Mouse (Mus musculus): ENCODE results near the gene Cntnap4.
A peak's percentile ranks its signal among the peaks of the same experiment; 100 is the strongest.

Gene Cntnap4

GRCm38 (mm10) chr8:112569471-112570141 is at the start of gene Cntnap4:
Gene Cntnap4 (plus strand): TSS chr8:112570043.
- DNase-seq (ENCODE audit: low read depth, low spot score) = peak; percentile 72

- no peak for DNase-seq (ENCODE audit: low read depth, low spot score)
Measured at GRCm38 (mm10) chr8:112557376-112557775, 12.5 kb upstream of the Cntnap4 start.

GRCm38 (mm10) chr8:112570541-112570940 is 698 bp downstream of the Cntnap4 start:
- no peak for DNase-seq (ENCODE audit: low read depth, low spot score)

- DNase-seq (ENCODE audit: low read depth, low spot score) = peak; percentile 67
Measured at GRCm38 (mm10) chr8:112571337-112571904, 1.6 kb downstream of the Cntnap4 start.

GRCm38 (mm10) chr8:112581473-112581872 is 11.6 kb downstream of the Cntnap4 start:
- no peak for DNase-seq (ENCODE audit: low read depth, low spot score)

- no peak for DNase-seq (ENCODE audit: low read depth, low spot score)
Measured at GRCm38 (mm10) chr8:112583440-112583839, 13.6 kb downstream of the Cntnap4 start.

- no peak for DNase-seq (ENCODE audit: low read depth, low spot score)
Measured at GRCm38 (mm10) chr8:112588357-112589051, 18.7 kb downstream of the Cntnap4 start.

- DNase-seq (ENCODE audit: low read depth, low spot score) = no peak
Measured at GRCm38 (mm10) chr8:112589052-112589389, 19.2 kb downstream of the Cntnap4 start.

- no peak for DNase-seq (ENCODE audit: low read depth, low spot score)
Measured at GRCm38 (mm10) chr8:112596023-112596776, 26.4 kb downstream of the Cntnap4 start.

- no peak for DNase-seq (ENCODE audit: low read depth, low spot score)
Measured at GRCm38 (mm10) chr8:112599975-112600374, 30.1 kb downstream of the Cntnap4 start.

GRCm38 (mm10) chr8:112601150-112601549 is 31.3 kb downstream of the Cntnap4 start:
- no peak for DNase-seq (ENCODE audit: low read depth, low spot score)

- DNase-seq (ENCODE audit: low read depth, low spot score) = no peak
Measured at GRCm38 (mm10) chr8:112610121-112610520, 40.3 kb downstream of the Cntnap4 start.

- no peak for DNase-seq (ENCODE audit: low read depth, low spot score)
Measured at GRCm38 (mm10) chr8:112628791-112629190, 58.9 kb downstream of the Cntnap4 start.

- no peak for DNase-seq (ENCODE audit: low read depth, low spot score)
Measured at GRCm38 (mm10) chr8:112652657-112653056, 82.8 kb downstream of the Cntnap4 start.

- DNase-seq (ENCODE audit: low read depth, low spot score) = no peak
Measured at GRCm38 (mm10) chr8:112653276-112653675, 83.4 kb downstream of the Cntnap4 start.

GRCm38 (mm10) chr8:112653994-112654393 is 84.2 kb downstream of the Cntnap4 start:
- DNase-seq (ENCODE audit: low read depth, low spot score) = no peak

GRCm38 (mm10) chr8:112664067-112664466 is 94.2 kb downstream of the Cntnap4 start:
- DNase-seq (ENCODE audit: low read depth, low spot score) = no peak

- DNase-seq (ENCODE audit: low read depth, low spot score) = no peak
Measured at GRCm38 (mm10) chr8:112674671-112675070, 104.8 kb downstream of the Cntnap4 start.

- no peak for DNase-seq (ENCODE audit: low read depth, low spot score)
Measured at GRCm38 (mm10) chr8:112681757-112682156, 111.9 kb downstream of the Cntnap4 start.

GRCm38 (mm10) chr8:112695708-112696107 is 125.9 kb downstream of the Cntnap4 start:
- DNase-seq (ENCODE audit: low read depth, low spot score) = no peak

- no peak for DNase-seq (ENCODE audit: low read depth, low spot score)
Measured at GRCm38 (mm10) chr8:112698141-112698540, 128.3 kb downstream of the Cntnap4 start.

GRCm38 (mm10) chr8:112716982-112717381 is 147.1 kb downstream of the Cntnap4 start:
- no peak for DNase-seq (ENCODE audit: low read depth, low spot score)
